Mouse (Mus musculus) heart, embryonic 11.5 days (tissue): ENCODE results near the gene Tirap. TPM values are rescaled to one million over a fixed set of nuclear protein-coding genes. Genes with fewer than 3 reads are reported as not detected.

Experiments
- ATAC-seq: fragments of 200-750 bp; cut with Nextera tagmentation; replicated peaks from 2 replicates; pipeline ENCODE4 v1.8.0; 2017; ENCODE audit warnings: moderate library complexity; ENCODE audit not compliant: insufficient number of reproducible peaks, low FRiP score, low TSS enrichment
- H3K27ac ChIP-seq: fragments of 300-500 bp; sonication (generic); 2 replicates; pipeline ENCODE4 v1.5.1; 2014; ENCODE audit warnings: mild to moderate bottlenecking, low read depth, low read length
- H3K27me3 ChIP-seq: fragments of 300-500 bp; sonication (generic); 2 replicates; pipeline ENCODE4 v1.6.1; 2014; ENCODE audit warnings: mild to moderate bottlenecking, low read length, mixed read lengths; ENCODE audit not compliant: control insufficient read depth, insufficient read depth
- H3K36me3 ChIP-seq: fragments of 300-500 bp; sonication (generic); 2 replicates; pipeline ENCODE4 v1.6.1; 2014; ENCODE audit warnings: mild to moderate bottlenecking, low read length, moderate library complexity, mixed read lengths; ENCODE audit not compliant: control insufficient read depth, insufficient read depth
- H3K4me1 ChIP-seq: fragments of 300-500 bp; sonication (generic); 2 replicates; pipeline ENCODE4 v1.6.1; 2014; ENCODE audit warnings: low read length; ENCODE audit not compliant: control insufficient read depth, insufficient read depth
- H3K4me2 ChIP-seq: fragments of 300-500 bp; sonication (generic); 2 replicates; pipeline ENCODE4 v1.6.1; 2014; ENCODE audit warnings: mild to moderate bottlenecking, moderate library complexity
- H3K4me3 ChIP-seq: fragments of 300-500 bp; sonication (generic); 2 replicates; pipeline ENCODE4 v1.5.1; 2014; ENCODE audit warnings: low read depth, low read length
- H3K9ac ChIP-seq: fragments of 300-500 bp; sonication (generic); 2 replicates; pipeline ENCODE4 v1.6.1; 2014; ENCODE audit warnings: mild to moderate bottlenecking, low read depth, low read length, moderate library complexity
- H3K9me3 ChIP-seq: fragments of 300-500 bp; sonication (generic); replicated peaks from 2 replicates; pipeline ENCODE4 v1.6.1; 2016; ENCODE audit warnings: low read length; ENCODE audit not compliant: control insufficient read depth
- WGBS: fragments of 180-500 bp; shearing (Covaris S2); extraction: QIAGEN DNeasy Blood & Tissue Kit; methylation state at CpG from one replicate; pipeline ENCODE4 v1.1.7; 2014; ENCODE audit not compliant: insufficient replicate concordance; 5-methylcytosine and 5-hydroxymethylcytosine counted together
- polyA plus RNA-seq: library from polyadenylated mRNA; unstranded; fragments of >200 nt; fragmentation: Nextera tagmentation; extraction: Ambion mirVana; gene quantifications from 2 replicates; pipeline ENCODE4 v1.2.1, GENCODE M21; 2014

Gene Tirap
- polyA plus RNA-seq, 1 experiment from 2014 or later: 9.4 TPM

- Histone ChIP-seq H3K9ac (peak overlapping the region; percentile 86), H3K36me3 (no peaks in the 10 kb centered on the region), H3K4me3 (peak overlapping the region; percentile 68), H3K27me3 (no peaks in the 10 kb centered on the region), H3K4me2 (peak overlapping the region; percentile 86), H3K9me3 (no peaks in the 10 kb centered on the region), H3K27ac (peak overlapping the region; percentile 29; the same call in 1 of the 2 replicates), H3K4me1 (peaks cover 17% of the 10 kb centered on the region; the same call in 1 of the 2 replicates)
- WGBS: 21% methylated on average over 18 of the region's 18 CpGs
- ATAC-seq: peak; percentile 55
Observed at GRCm38 (mm10) chr9:35198945-35199771, 933 bp downstream of the Tirap start.

GRCm38 (mm10) chr9:35198351-35198750 lies 1.7 kb downstream of the Tirap start:
- H3K4me1 ChIP-seq: peaks cover 12% of the 10 kb centered on the region; the same call in 1 of the 2 replicates
- no peaks in the 10 kb centered on the region for H3K36me3 ChIP-seq
- no peaks in the 10 kb centered on the region for H3K9me3 ChIP-seq
- no peak overlapping the region for H3K9ac ChIP-seq
- ATAC-seq: no peak
- WGBS: 75% methylated on average over 10 of the region's 10 CpGs
- H3K4me3 ChIP-seq: no peak overlapping the region
- H3K4me2 ChIP-seq: no peak overlapping the region
- no peaks in the 10 kb centered on the region for H3K27me3 ChIP-seq
- no peak overlapping the region for H3K27ac ChIP-seq

DNA sequence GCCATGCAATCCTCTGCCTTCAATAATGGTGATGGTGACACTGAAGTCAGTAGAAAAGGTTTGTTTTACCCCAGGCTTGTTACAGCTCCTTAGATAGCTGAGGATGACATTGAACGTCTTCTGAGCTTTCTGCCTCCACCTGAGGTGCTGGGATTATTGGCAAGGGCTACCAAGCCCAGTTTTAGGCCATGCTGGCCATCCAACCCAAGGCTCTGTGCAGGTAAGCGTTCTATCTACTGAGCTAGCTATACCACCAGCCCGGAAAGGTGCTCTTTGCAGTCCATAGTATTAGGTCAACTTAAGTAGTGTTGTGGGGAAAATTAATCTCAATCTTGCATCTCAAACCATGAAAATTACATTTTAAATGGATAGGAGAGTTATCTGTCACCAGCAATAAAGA lies 2.5 kb downstream of the Tirap start:
- no peaks in the 10 kb centered on the region for H3K9me3 ChIP-seq
- peaks cover 8% of the 10 kb centered on the region; the same call in 1 of the 2 replicates for H3K4me1 ChIP-seq
- no peaks in the 10 kb centered on the region for H3K36me3 ChIP-seq
- H3K27me3 ChIP-seq: no peaks in the 10 kb centered on the region
- no peak overlapping the region for H3K27ac ChIP-seq
- H3K4me2 ChIP-seq: no peak overlapping the region
- 86% methylated on average over 3 of the region's 3 CpGs for WGBS
- no peak overlapping the region for H3K9ac ChIP-seq
- H3K4me3 ChIP-seq: no peak overlapping the region
- no peak for ATAC-seq

DNA sequence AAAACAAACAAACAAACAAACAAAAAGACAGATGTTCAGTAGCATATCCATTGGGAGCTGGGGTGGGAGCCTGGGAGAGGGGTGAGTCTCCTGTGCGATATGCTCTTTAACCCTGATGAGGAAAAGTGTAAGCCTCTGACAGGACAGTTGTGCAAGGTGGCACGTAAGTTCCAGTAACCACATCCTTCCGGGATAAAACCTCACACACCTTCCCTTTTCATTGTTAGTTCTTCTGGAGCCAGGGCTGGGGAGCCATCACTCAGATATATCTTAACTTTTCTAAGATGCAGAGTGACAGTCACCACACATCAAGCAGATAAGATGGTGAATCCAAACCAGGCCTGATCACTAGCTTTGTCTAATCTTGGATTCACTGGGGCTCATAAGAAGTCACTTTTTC lies 6.0 kb downstream of the Tirap start:
- no peak overlapping the region for H3K4me3 ChIP-seq
- H3K27ac ChIP-seq: no peak overlapping the region
- no peak for ATAC-seq
- no peaks in the 10 kb centered on the region for H3K9me3 ChIP-seq
- no peak overlapping the region for H3K4me2 ChIP-seq
- WGBS: 88% methylated on average over 3 of the region's 3 CpGs
- no peak overlapping the region for H3K9ac ChIP-seq
- H3K27me3 ChIP-seq: no peaks in the 10 kb centered on the region
- H3K36me3 ChIP-seq: peaks cover 7% of the 10 kb centered on the region; the same call in 1 of the 2 replicates
- H3K4me1 ChIP-seq: no peaks in the 10 kb centered on the region

DNA sequence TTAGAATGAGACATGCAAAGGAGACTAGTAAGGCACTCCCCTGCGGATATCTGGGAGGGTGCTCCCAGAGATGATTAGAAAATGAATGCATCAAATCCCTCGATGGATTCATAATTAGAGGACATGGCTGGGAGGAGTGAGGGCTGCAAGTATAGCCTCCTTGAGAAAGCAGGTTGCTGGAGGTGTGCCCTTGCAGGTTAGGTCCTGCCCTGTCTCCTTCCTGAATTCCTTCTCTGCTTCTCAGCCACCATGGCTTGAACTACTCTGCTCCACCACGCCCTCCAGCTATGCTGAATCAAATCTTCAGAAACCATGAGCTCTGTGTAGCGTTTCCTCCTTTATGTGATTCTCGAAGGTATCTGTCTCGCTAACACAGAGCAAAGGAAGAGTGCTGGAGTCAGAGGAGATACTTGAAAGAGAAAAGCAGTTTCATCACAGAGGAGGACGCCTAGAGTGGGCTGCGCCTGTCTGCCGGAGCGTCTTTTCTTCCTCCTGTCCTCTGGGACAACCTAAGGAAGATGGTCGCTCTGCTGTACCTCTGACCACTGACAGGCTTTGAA lies 7.0 kb downstream of the Tirap start:
- H3K27me3 ChIP-seq: no peaks in the 10 kb centered on the region
- H3K9ac ChIP-seq: no peak overlapping the region
- no peaks in the 10 kb centered on the region for H3K4me1 ChIP-seq
- H3K4me2 ChIP-seq: no peak overlapping the region
- ATAC-seq: no peak
- no peak overlapping the region for H3K27ac ChIP-seq
- 77% methylated on average over 11 of the region's 11 CpGs for WGBS
- H3K9me3 ChIP-seq: no peaks in the 10 kb centered on the region
- peaks cover 12% of the 10 kb centered on the region; the same call in 1 of the 2 replicates for H3K36me3 ChIP-seq
- H3K4me3 ChIP-seq: no peak overlapping the region

DNA sequence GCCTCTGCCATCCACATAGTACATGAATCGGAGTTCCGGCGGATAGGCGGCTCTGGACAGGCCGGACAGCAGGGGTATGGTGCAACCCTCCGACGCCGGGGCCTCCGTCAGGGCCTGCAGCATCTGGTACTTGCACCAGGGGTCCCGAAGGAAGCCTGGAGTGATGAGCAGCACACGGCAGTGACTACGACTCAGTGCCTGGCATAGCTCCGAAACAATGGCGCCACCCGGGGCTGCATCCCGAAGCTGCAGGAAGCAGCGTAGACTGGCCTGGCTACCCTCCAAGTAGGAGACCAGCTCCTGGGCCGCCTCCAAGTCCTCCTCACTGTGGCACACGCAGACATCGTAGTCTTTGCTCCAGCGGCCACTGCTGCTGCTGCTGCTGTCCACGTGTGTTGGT lies 11.4 kb downstream of the Tirap start:
- ATAC-seq: no peak
- WGBS: 78% methylated on average over 22 of the region's 22 CpGs
- Histone ChIP-seq H3K36me3 (peaks cover 14% of the 10 kb centered on the region; the same call in 1 of the 2 replicates), H3K4me3 (no peak overlapping the region), H3K4me1 (no peaks in the 10 kb centered on the region), H3K9me3 (no peaks in the 10 kb centered on the region), H3K9ac (no peak overlapping the region), H3K4me2 (no peak overlapping the region), H3K27me3 (no peaks in the 10 kb centered on the region), H3K27ac (no peak overlapping the region)

GRCm38 (mm10) chr9:35187351-35187903 lies 12.7 kb downstream of the Tirap start:
- Histone ChIP-seq H3K9me3 (no peaks in the 10 kb centered on the region), H3K9ac (no peak overlapping the region), H3K4me1 (no peaks in the 10 kb centered on the region), H3K36me3 (peaks cover 14% of the 10 kb centered on the region; the same call in 1 of the 2 replicates), H3K27ac (no peak overlapping the region), H3K27me3 (no peaks in the 10 kb centered on the region), H3K4me2 (no peak overlapping the region), H3K4me3 (no peak overlapping the region)
- no peak for ATAC-seq
- 84% methylated on average over 10 of the region's 10 CpGs for WGBS

DNA sequence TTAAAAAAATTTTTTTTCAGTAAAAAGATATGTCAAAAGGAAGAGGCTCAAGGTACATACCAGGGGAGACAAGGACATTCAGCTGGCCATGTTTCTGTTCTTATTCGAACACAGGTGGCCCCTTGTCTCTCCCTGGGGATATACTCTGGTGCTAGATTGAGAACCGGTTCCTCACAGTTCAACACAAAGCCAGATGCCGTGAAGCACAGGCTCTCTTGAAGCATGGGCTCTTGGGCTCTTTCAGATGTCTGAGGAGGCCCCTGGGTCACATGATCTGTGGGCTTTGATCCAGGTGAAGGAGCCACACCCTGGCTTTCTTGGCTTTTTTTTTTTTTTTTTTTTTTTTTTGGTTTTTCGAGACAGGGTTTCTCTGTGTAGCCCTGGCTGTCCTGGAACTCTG lies 13.7 kb downstream of the Tirap start:
- Histone ChIP-seq H3K27ac (no peak overlapping the region), H3K4me3 (no peak overlapping the region), H3K9me3 (no peaks in the 10 kb centered on the region), H3K36me3 (peaks cover 14% of the 10 kb centered on the region; the same call in 1 of the 2 replicates), H3K27me3 (no peaks in the 10 kb centered on the region), H3K4me1 (no peaks in the 10 kb centered on the region), H3K9ac (no peak overlapping the region), H3K4me2 (no peak overlapping the region)
- WGBS: 82% methylated on average over 4 of the region's 4 CpGs
- no peak for ATAC-seq
